Mouse (Mus musculus) embryonic facial prominence, embryonic 14.5 days (tissue): ENCODE measurements around the gene Lrpprc. TPM values are rescaled to one million over a fixed set of nuclear protein-coding genes. Genes with fewer than 3 reads are reported as not detected.
A peak's percentile ranks its signal among the peaks of the same experiment; 100 is the strongest.

Source experiments
- ATAC-seq: fragments of 200-750 bp; cut with Nextera tagmentation; 2 replicates; pipeline ENCODE4 v1.8.0; 2017; ENCODE audit warnings: low read depth, moderate number of reproducible peaks, moderate TSS enrichment
- DNase-seq: peaks from one replicate; pipeline ENCODE4 v3.0.0-alpha.2; 2015; ENCODE audit warnings: low spot score
- H3K27ac ChIP-seq: fragments of 300-500 bp; sonication (generic); replicated peaks from 2 replicates; pipeline ENCODE4 v1.5.1; 2014; ENCODE audit warnings: low read depth, mild to moderate bottlenecking, low read length, moderate library complexity
- H3K27me3 ChIP-seq: fragments of 300-500 bp; sonication (generic); replicated peaks from 2 replicates; pipeline ENCODE4 v1.6.1; 2014; ENCODE audit warnings: low read length; ENCODE audit not compliant: control insufficient read depth, insufficient read depth
- H3K36me3 ChIP-seq: fragments of 300-500 bp; sonication (generic); 2 replicates; pipeline ENCODE4 v1.6.1; 2014; ENCODE audit warnings: low read length, mixed read lengths; ENCODE audit not compliant: control insufficient read depth, insufficient read depth
- H3K4me1 ChIP-seq: fragments of 300-500 bp; sonication (generic); 2 replicates; pipeline ENCODE4 v1.6.1; 2014; ENCODE audit warnings: antibody characterized with exemption, low read length; ENCODE audit not compliant: control insufficient read depth, insufficient read depth
- H3K4me2 ChIP-seq: fragments of 300-500 bp; sonication (generic); 2 replicates; pipeline ENCODE4 v1.6.1; 2014; ENCODE audit warnings: low read depth, mild to moderate bottlenecking, low read length, moderate library complexity, mixed read lengths
- H3K4me3 ChIP-seq: fragments of 300-500 bp; sonication (generic); 2 replicates; pipeline ENCODE4 v1.5.1; 2014; ENCODE audit warnings: low read depth, mild to moderate bottlenecking, low read length
- H3K9ac ChIP-seq: fragments of 300-500 bp; sonication (generic); 2 replicates; pipeline ENCODE4 v1.6.1; 2014; ENCODE audit warnings: low read depth, mild to moderate bottlenecking, low read length, moderate library complexity, mixed read lengths
- H3K9me3 ChIP-seq: fragments of 300-500 bp; sonication (generic); 2 replicates; pipeline ENCODE4 v1.6.1; 2016; ENCODE audit warnings: low read length; ENCODE audit not compliant: control insufficient read depth
- WGBS: fragments of 180-500 bp; shearing (Covaris S2); extraction: QIAGEN DNeasy Blood & Tissue Kit; methylation state at CpG from one replicate; pipeline ENCODE4 v1.1.7; 2014; 5-methylcytosine and 5-hydroxymethylcytosine counted together
- polyA plus RNA-seq: library from polyadenylated mRNA; unstranded; fragments of >200 nt; fragmentation: Nextera tagmentation; extraction: Ambion mirVana; gene quantifications from 2 replicates; pipeline ENCODE4 v1.2.1, GENCODE M21; 2014

The Lrpprc gene
- polyA plus RNA-seq: 37.8 and 43.2 TPM in 2 replicates

DNA sequence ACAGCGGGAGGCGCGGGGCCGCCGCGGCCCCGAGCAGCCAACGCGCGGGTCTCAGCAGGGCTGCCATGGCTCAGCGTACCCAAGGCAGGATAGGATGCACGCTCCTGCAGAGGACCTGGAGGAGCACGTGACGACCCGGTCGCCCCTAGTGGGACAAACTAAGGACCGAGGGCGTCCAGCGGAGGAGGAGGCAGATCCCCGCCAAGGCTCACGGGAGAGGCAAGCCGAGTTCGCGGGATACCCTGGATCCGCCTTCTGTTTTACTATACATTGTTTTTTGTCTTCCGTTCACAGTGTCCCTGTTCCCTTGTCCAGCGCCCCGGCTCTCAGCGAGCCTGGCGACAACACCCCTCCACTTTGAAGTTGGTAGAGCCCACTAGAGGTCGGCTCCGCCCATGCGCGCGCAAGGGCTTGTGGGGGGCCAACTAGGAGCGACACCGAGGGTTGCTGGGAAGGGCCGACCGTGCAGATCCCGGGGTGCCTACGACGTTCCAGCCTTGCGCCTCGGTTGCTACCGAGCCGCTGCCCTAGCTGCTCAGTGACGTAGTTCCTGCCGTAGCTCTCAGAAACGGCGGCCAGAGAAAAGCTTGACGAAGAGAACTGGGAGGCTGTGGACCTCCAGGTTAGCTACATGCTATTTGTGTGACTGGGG, at the start of gene Lrpprc:
Gene Lrpprc (minus strand): TSS at position 343 of the 652 bp plus-strand sequence.
- Histone ChIP-seq H3K9ac (peak within 1 kb of the TSS; percentile 93), H3K4me3 (peak within 1 kb of the TSS; percentile 100), H3K27ac (peak within 1 kb of the TSS; percentile 86), H3K36me3 (no peaks in the 10 kb centered on the region), H3K4me1 (peaks cover 9% of the 10 kb centered on the region), H3K4me2 (peak within 1 kb of the TSS; percentile 92), H3K27me3 (no peaks in the 10 kb centered on the region), H3K9me3 (no peaks in the 10 kb centered on the region)
- DNase-seq (peak; percentile 98), ATAC-seq (peak; percentile 99)
- WGBS: under 1% methylated on average over 42 of the region's 51 CpGs

DNA sequence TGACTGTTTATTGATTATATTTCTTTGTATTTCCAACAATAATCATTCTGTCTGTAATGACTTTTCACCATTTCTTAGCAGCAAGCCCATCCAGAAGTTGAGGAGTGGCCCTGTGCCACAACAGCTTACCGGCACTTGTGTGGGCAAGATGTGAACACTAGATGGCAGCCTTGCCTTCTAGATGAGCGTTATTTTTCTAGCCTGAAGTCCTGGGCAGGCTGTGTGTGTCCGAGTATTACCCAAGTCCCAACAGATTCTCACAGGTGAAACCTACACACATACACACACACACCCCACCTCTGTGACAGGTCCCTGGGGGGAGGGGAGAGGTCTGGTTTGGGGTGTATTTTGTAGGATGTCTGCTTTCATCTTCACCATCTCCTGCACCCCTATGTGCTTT, 47.2 kb upstream of the Lrpprc start:
- Histone ChIP-seq H3K4me1 (no peaks in the 10 kb centered on the region), H3K9me3 (no peaks in the 10 kb centered on the region), H3K4me2 (no peak overlapping the region), H3K27ac (no peak overlapping the region), H3K27me3 (no peaks in the 10 kb centered on the region), H3K36me3 (no peaks in the 10 kb centered on the region), H3K9ac (no peak overlapping the region), H3K4me3 (no peak overlapping the region)
- WGBS: 0% methylated on average over 3 of the region's 3 CpGs
- DNase-seq (peak; percentile 84), ATAC-seq (0 out of 2 replicates have a peak, but pooled peaks have one; percentile 15)

DNA sequence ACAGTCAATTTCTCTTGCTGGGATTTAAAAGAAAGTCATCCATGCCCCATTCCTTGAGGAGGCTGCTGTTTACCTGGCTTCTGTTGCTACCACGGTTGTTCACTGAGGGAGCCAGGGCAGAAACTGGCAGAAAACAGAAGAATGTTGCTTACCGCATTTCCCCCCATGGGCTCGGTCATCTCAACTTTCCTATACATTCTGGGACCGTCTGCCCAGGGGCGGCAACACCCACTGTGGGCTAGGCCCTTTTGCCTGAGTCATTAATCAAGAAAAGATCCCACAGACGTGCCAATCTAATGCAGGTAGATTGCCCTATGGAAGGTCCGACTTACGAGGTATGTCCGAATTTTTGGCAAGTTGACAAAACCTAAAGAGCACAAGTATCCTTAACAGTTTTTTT, 44.7 kb upstream of the Lrpprc start:
- Histone ChIP-seq H3K36me3 (no peaks in the 10 kb centered on the region), H3K4me2 (no peak overlapping the region), H3K9me3 (no peaks in the 10 kb centered on the region), H3K4me1 (no peaks in the 10 kb centered on the region), H3K9ac (no peak overlapping the region), H3K27me3 (no peaks in the 10 kb centered on the region), H3K27ac (no peak overlapping the region), H3K4me3 (no peak overlapping the region)
- no peak for ATAC-seq
- 67% methylated on average over 9 of the region's 9 CpGs for WGBS
- DNase-seq: no peak

DNA sequence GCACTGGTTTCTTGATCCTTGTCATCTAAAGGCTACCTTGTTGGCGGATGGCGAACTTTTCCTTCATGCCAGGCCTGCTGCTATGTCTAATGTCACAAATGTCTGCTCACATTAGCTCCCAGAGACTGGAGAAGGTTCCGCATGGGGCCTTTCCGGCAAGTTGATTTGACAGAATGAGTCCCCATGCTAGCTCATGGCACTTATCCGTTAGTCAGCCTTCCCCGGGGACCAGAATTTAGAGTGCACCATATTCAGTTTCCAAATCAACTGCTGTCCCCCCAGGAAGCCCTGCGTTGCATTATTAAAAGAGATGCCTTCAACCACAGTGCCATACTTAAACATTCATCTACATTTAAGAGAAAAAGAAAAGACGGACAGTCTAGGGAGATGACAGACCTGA, 41.8 kb upstream of the Lrpprc start:
- WGBS: 54% methylated on average over 8 of the region's 8 CpGs
- H3K4me3 ChIP-seq: no peak overlapping the region
- DNase-seq (peak; percentile 13), ATAC-seq (no peak)
- H3K36me3 ChIP-seq: no peaks in the 10 kb centered on the region
- H3K4me1 ChIP-seq: no peaks in the 10 kb centered on the region
- no peaks in the 10 kb centered on the region for H3K9me3 ChIP-seq
- H3K4me2 ChIP-seq: no peak overlapping the region
- H3K9ac ChIP-seq: no peak overlapping the region
- H3K27me3 ChIP-seq: no peaks in the 10 kb centered on the region
- H3K27ac ChIP-seq: no peak overlapping the region

DNA sequence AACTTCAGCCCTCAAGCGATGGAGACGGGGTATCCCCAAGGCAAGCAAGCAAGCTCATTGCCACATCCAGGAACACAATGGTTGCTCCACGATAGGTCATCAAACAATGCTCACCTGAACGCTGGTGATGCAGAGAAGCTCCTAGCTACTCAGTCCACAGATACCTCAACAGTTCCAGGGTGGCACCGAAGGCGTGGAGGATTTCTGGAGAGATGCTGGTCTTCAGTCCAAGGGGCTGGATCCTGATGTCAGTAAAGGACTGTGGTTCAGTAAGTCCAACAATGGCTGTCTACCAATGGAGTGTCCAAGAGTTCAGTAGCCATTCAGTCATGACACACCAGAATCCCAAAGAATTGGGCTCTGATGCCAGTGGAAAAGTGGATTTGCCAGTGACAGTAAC, 37.7 kb upstream of the Lrpprc start:
- Histone ChIP-seq H3K4me1 (no peaks in the 10 kb centered on the region), H3K9ac (no peak overlapping the region), H3K9me3 (no peaks in the 10 kb centered on the region), H3K4me3 (no peak overlapping the region), H3K27me3 (no peaks in the 10 kb centered on the region), H3K36me3 (no peaks in the 10 kb centered on the region), H3K27ac (no peak overlapping the region), H3K4me2 (no peak overlapping the region)
- ATAC-seq: no peak
- WGBS: 83% methylated on average over 6 of the region's 6 CpGs
- no peak for DNase-seq

DNA sequence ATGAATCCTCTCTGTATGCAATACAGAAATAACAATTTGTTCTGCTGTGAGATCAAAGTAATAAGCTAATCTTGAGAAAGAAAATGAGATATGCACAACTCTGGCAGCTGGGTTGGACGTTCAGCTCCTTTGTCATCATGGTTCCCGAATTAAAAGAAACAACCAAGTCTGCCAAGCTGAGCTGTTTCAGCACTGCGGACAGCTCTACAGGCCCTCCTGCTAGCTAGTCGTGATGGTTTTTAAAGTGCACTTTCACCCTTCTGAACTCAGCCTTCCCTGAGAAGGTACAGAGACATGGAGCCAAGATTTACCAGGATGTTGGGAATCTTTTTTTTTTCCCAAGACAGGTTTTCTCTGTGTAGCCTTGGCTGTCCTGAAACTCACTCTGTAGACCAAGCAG, 30.0 kb upstream of the Lrpprc start:
- H3K36me3 ChIP-seq: no peaks in the 10 kb centered on the region
- WGBS: 5% methylated on average over 4 of the region's 4 CpGs
- no peak overlapping the region for H3K27ac ChIP-seq
- H3K27me3 ChIP-seq: no peaks in the 10 kb centered on the region
- H3K4me2 ChIP-seq: no peak overlapping the region
- no peaks in the 10 kb centered on the region for H3K4me1 ChIP-seq
- ATAC-seq (no peak), DNase-seq (peak; percentile 72)
- no peaks in the 10 kb centered on the region for H3K9me3 ChIP-seq
- no peak overlapping the region for H3K9ac ChIP-seq
- no peak overlapping the region for H3K4me3 ChIP-seq

DNA sequence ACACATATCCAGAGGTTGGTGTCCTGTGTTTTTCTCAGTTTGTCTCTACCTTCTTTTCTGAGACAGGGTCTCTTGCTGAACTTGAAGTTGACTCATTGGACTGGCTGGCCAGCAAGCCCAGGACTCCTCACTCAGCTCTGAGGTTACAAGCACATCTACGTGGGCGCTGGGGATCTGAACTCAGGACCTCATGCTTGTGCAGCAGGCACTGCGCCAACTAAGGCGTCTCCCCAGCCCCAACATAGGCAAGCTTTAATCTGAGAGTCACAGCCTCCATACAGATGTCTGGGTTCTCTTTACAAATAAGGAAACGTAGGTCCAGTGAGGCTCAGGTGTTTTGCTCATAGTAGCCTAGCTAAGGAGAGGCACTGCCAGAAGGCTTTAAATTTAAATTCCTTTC, 27.8 kb upstream of the Lrpprc start:
- H3K4me1 ChIP-seq: no peaks in the 10 kb centered on the region
- H3K9ac ChIP-seq: no peak overlapping the region
- no peaks in the 10 kb centered on the region for H3K27me3 ChIP-seq
- no peak overlapping the region for H3K27ac ChIP-seq
- 95% methylated on average over 5 of the region's 5 CpGs for WGBS
- ATAC-seq: no peak
- H3K36me3 ChIP-seq: no peaks in the 10 kb centered on the region
- H3K4me2 ChIP-seq: no peak overlapping the region
- DNase-seq: no peak
- H3K9me3 ChIP-seq: no peaks in the 10 kb centered on the region
- H3K4me3 ChIP-seq: no peak overlapping the region

DNA sequence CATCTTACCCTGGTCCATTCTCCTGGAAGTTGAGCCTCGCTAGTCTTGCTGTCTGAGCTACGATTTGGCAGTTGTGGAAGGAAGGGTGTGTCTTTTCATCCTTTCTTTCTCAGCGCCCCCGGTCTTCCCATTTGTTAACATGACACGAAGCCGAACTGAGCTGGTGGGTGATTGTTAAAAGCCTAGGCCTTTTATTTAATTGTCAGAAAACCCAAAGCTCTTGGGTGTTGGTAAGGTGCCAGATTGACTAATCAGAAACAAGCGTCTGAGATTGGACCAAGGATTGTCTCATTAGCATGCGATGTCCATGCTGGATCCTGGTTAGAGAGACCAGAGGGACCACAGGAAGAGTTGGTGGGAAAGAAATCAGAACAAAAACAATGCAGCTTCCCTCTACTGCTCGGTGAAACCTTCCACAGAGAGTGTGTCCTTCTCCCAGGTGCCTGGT, 25.4 kb upstream of the Lrpprc start:
- Histone ChIP-seq H3K27me3 (no peaks in the 10 kb centered on the region), H3K9ac (no peak overlapping the region), H3K4me2 (no peak overlapping the region), H3K4me3 (no peak overlapping the region), H3K9me3 (no peaks in the 10 kb centered on the region), H3K36me3 (no peaks in the 10 kb centered on the region), H3K27ac (no peak overlapping the region), H3K4me1 (no peaks in the 10 kb centered on the region)
- ATAC-seq: no peak
- WGBS: 78% methylated on average over 9 of the region's 9 CpGs
- no peak for DNase-seq

DNA sequence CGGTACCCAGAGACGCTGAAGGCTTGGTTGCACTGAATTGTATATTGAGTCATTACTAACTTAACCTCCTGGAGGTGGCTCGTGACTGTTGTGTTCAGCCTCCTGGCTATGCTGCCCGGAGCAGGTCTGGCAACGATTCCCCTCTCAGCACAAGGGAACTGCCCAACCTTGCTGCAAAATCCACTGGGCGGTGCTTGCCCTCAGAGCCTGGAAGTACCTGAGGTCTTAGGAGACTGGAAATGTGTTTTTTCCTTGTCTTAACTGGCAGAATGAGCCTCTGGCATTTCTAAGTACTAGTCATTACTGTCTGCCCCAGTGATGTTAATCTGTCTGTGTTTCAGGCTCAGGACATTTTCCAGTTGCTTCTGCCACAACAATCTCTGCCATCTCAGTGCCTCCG, 24.3 kb upstream of the Lrpprc start:
- ATAC-seq: no peak
- 68% methylated on average over 7 of the region's 7 CpGs for WGBS

More for the DNA sequence above, 24.3 kb upstream of the Lrpprc start:
- Histone ChIP-seq H3K4me2 (no peak overlapping the region), H3K9me3 (no peaks in the 10 kb centered on the region), H3K9ac (no peak overlapping the region), H3K27me3 (no peaks in the 10 kb centered on the region), H3K4me1 (no peaks in the 10 kb centered on the region), H3K27ac (no peak overlapping the region), H3K4me3 (no peak overlapping the region), H3K36me3 (no peaks in the 10 kb centered on the region)
- DNase-seq: no peak
